Mouse (Mus musculus) layer of hippocampus, adult 9-11 months (tissue): Measurements from ENCODE around the gene Tigit.

Experiments
- DNase-seq: peaks from one replicate; pipeline ENCODE4 v3.0.0; 2022

Gene Tigit

DNA sequence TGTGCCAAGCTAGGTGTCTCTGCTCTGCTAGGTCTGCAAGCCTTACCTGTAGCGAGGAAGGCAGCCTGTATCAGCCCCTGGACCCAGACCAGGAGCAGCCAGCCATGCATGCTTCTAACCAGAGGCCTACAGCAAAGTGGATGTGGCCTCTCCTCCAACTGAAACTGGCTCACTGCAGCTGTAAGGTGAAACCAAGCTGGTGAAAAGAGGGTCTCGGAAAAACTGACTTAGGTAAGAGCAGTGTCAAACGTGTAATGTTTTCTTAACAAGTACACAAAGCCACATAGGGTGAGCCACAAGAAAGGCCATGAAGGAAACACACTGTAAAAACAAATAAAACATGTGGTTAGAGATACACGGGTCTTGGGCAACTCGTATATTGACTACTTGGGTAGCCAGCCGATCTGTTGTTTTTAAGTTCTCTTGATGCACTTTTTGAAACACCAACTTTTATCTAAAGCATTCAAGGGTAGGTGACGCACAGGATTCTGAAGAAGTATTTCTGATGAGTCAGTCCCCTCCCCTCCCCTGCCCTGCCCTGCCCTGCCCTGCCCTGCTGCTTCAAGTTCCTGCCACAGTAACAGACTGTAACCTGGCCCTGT is at the start of gene Tigit:
Gene Tigit (minus strand): TSS at position 169 of the 602 bp plus-strand sequence.
- DNase-seq, result no peak

DNA sequence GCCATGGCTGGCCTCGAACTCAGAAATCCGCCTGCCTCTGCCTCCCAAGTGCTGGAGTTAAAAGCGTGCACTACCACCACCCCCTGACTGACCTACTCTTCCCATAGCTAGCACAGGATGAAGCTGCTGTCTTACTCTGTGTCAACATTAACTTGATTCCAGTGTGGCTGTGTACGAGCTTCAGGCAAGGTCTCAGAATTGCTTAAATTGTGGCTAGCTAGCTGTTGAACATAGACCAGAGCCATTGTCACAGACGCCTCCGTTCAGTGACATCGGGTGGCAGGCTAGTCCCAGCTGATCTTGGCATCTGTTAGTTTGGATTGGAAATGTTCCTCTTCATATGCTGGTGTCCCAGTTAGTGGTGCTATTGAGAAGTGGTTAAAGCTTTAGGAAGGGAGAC is 47.4 kb upstream of the Tigit start:
- DNase-seq, result no peak

DNA sequence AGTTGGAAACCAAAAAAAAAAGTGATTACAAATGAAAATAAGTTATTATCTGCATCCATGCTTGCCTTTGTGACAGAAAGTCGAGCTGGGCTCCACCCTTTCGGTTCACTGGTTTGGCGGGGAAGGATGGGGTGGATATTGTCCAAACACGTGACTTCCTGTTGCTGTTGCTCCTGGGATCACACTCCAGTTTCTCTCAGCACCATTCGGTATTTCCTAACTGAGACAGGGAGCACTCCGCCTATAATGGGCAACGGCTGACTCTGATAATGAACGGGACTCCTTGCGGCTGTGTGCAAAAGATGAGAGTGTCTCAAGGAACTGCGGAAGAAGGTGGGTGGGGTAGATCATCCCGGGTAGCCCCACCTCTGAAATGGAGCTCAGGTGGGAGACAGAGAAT is 46.7 kb upstream of the Tigit start:
- DNase-seq, result peak; percentile 27

DNA sequence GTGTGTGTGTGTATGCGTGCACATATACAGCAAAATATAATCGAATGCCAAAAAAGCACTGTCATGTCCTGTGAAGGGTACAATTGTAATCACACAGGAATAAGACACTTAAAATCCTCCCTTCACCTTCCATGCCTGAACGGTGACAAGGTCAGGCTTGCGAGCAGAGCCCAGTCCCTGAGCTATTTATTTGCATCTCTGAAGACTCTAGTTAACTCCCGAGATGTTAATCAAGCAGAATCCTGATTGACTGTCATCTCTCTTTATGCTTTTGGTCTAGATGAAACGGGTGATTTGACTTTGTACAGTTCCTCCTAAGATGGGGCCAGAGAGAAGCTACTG is 46.2 kb upstream of the Tigit start:
- no peak for DNase-seq

DNA sequence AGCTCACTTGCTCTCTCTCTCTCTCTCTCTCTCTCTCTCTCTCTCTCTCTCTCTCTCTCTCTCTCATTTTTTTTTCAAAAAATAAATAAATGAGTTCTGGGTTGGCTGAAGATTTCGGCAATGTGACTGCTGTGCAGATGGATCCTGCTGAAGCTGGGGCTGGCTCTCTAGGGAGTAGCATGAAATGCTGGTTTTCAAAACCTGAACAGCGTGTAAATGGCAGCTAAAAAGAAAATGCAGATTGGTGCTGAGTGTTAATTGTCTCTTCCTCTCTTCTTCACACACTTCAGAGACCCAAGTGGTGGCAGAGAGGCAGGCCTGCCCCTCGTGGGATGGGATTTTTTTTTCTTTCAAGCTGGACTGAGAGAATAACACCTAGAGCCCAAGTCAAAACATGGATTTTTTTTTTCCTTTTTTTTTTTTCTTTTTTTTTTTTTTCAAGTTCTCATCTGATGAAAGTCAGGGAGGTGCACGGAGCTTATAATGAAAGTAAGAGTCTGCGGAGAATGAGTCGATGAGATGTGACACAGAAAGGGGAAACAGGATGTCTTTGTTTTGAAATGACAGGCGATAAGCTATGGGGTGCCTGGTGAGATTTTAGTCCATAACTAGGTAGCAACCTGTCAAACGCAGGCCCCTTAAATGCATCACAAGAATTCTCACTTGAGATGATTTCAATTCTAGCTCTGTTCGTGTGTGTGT is 45.6 kb upstream of the Tigit start:
- no peak for DNase-seq

DNA sequence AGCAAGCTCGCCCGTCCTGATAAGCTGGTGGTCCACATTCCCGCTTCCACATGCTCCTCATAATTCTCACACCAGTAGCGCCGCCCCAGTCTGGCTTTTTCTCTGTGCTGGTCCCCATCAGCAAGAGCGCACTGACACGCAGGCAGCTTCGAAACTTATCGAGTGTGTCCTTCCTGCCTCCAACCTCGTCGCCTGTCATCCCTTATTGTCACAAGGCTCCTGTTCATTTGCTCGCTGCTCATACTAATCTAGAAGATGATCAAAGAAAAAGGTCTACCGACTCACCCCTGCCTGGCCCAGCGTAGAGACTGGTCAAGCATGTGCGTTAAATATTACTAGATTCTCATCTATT is 45.1 kb upstream of the Tigit start:
- no peak for DNase-seq

DNA sequence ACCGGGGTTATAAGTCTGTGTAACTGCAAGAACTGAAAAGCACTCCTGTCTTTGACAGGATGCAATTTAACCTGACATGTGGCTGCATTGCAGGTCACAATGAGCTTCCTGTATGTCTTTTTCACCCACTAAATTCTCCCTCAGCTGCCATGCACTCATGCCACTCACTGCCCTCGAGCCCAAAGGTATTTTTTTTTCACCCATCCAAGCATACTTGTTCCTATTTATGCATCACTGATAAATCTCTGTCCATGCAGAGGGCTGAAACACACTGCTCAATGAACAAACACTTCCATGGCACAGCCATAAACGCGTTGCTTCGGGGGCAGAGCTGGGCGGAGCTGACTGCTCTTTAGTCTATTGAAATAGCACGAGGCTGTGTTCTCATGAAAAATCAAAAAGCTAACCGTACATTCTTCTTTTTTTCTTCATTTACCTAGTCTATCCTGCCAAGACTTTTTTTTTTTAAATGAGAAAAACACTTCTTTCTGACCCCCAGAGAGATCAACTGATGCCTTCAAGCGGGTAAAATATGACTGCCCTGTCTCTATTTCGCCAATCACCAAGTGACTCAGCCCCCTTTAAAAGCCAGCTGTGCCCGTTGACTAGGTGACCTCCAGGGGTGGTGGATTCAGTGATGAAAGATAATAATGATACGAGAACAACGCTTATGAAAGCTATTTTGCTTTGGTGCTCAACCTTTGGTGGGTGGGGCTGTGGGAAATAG is 44.6 kb upstream of the Tigit start:
- DNase-seq, result no peak

DNA sequence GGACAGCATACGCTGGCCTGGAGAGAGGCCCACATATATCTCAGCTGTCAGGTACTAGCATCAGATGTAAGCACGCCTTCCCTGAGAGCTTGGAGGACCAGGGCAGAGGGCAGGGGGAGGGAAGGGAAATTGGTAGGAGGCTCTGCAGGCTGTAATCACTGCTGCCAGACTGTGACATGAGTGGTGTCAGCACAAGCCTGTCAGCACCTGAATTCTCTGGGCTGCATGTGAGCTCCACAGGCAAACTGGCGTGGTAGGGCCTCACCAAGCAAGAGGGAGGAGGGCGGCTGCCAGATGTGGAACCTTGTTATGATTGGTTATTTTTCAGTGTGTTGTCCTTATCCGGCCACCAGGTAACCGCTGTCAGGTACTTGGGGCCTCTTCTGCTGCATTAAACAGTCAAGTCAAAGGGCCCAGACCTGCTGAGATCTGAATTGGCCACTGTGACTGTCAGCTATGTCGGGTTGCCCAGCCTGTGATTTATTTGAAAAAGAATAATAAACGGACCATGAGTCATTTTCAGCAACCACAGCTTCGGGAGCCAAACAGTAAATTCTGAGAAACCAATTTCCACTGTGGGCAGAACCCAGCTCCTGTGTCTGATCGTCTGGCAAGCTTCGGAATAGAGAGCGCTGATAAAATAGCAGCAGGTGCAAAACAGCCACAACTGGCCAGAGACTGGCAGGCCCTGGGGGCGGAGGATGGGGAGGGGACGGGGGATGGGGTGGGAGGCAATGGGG is 38.0 kb upstream of the Tigit start:
- DNase-seq, result no peak

DNA sequence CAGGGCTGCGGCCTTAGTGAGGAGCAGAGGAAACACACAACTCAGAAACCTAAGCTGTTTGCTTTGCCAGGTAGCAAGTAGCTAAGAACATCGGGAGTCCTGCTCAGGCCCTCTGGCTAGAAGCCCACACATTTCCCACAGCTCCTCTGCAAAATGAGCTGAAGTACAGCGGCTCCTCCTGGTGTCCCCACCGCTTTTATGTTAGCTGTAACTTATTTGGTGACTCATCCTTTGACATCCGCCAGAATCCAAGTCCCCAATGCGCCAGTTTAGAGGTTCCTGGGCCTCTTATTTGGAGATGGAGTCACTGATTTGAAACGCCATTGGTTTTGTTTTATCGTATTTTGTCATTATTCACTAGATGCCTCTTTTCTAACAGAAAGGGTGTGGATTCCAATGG is 36.6 kb upstream of the Tigit start:
- DNase-seq, result no peak

DNA sequence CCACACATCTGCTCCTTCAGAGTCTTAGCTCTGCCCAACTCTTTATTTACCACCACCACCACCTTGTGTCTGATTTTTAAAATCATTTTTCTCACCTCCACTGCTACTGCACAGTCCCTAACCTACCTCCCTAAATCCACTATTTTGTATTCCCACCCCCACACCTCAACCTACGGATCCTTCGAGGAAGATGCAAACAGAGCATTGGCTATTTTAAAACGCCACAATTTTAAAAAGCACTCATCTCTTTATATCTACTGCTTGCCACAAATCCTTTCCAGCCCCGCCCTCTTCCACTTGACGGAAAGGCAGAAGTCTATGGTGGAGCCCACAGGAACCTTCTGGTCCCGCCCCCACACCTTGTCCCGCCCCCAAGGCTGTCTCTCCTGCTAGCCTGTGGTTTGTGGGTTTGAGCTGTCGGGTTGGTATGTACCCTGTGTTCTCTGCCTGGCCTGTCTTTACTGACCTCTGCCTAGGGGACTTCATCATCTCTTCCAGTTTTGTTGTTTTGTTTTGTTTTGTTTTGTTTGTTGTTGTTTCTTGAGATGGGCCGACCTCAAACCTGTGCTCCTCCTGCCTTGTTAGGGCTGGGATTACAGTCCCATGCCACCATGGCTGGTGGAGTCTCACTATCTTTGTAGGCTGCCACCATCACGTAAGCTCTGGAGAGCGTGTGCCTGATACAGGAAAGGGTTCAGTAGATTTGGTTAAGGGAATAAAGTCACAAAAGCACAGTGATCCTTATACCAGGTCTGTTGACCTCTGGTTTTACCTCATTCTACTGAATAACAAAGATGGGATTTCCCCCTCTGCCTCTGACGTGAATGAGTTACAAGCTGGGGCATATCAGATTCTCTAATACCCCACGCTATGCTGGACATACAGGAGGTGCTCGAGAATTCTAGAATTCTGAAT is 35.0 kb upstream of the Tigit start:
- DNase-seq, result no peak

DNA sequence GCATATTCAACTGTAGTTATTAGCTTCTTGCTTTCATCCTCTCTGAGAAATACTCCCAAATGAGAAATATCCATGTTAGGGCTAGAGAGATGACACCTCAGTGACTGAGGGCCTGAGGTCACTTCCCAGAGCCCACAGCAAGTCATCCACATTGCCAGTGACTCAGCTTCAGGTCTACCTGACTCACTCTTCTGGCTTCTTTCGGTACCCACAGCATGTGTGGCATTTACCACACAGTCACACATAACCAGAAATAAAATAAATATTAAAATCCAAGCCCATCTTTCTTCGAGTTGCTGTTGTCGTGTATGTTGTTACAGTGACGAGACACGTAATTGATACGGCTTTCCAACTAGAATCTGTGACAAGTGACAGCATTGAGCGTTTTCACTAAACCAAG is 33.8 kb upstream of the Tigit start:
- DNase-seq, result no peak

DNA sequence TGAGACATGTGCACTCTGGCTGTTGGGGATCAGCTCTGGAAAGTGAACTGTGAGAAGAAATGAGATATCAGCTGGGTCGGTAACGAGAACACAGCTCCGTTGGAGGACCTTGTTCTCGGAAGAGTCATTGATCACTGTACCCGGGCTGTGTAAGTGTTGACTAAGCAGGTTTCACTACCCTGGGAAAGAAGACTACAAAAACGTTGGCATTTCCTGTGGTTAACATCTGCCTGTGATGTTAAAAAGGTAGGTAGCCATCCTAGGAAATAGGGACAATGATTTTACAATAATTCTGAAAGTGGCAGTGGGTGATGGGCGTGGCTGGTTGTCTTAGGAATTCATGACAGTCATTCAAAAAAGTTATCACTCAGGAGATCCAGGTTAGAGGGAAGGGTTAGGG is 31.9 kb upstream of the Tigit start:
- no peak for DNase-seq

DNA sequence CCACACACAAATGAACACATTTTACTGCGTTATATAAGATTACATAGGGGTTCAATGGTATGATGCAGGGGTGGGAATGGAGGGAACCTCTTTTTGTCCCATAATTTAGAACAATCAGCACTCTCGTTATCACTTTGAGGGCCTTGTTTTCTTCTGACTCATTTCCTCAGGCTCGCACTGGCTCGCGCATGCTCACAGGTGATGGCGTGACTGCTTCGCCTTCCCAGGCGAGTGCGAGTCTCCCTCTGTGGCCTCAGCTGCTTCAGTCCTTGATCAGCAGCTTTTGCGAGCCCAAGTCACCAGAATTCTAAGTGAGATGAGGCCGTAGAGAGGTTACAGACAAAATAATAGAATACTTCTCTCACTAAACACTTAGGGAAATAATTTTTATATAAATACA is 30.2 kb upstream of the Tigit start:
- DNase-seq, result no peak

DNA sequence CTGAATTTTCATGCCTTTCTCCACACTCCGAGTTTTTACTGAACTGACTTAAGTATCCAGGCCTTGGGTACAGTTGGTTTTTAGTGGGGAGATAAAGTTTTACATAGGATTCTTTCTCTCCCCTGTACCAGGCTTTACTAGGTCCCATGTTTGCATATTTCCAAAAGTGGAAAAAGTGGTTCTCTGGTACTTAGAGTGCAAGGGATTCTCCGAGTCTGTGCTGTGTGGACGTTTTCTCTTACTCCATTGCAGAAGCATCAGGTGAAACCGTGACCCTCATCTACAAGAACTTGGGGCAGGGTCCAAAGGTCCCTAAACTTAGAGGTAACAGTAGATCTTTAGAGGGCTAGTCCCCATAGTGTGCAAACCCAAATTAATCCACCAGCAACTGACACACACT is 28.7 kb upstream of the Tigit start:
- DNase-seq, result no peak

DNA sequence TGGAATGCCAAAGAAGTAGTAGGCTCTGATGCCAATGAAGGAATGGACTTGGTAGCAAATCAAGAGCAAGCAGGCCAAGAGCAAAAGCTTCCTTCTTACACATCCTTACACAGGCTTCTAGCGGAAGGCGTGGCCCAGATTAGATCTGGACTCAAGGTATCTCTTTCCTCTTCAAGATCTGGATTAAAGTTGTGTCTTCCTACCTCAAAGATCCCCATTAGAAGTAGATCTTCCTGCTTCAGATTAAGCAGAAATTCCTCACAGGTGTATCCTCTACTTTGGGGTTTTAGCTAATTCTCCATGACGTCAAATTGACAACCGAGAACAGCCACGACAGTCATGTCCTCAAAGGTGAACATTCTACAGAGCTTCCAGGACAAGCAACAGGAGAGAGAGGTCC is 27.8 kb upstream of the Tigit start:
- no peak for DNase-seq

DNA sequence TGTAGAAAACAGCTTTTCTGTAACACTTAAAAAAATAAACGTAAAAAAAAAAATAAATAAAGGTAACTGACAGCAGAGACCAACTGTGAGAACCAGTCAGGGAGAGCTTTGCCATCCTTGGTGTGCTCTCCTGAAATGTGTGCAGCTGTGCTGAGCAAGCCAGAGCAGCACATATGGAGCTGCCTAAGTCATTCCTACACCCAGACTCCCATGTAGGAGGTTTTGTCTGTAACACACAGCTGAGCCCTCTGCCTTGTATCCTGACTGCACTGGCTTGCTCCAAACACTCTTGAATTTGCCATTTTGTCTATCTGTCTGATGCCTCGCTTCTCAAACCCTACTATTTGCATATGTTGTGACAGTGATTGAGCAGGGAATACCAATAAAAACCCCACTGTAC is 27.0 kb upstream of the Tigit start:
- DNase-seq, result peak; percentile 56

DNA sequence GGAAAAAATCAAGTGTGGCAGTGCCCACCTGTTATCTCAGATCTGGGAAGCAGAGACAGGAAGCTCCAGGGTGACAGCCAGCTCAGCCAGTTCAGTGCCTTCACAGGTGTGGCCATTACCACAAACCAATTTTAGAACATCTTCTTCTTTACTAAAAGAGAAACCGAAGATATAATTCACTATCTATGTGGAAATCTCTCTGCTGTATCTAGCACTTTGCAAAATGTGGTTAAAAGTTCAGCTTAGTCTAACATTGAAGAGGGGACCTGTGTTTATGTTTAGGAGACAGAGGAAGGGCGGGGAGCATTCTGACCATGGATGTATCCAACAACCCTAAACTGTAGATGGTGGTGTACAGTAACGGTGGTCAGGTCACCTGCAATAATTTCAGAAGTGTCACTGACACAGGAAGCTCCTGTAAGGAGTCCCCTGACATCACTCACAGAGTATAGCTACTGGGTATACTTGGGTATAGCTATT is 26.3 kb upstream of the Tigit start:
- no peak for DNase-seq

DNA sequence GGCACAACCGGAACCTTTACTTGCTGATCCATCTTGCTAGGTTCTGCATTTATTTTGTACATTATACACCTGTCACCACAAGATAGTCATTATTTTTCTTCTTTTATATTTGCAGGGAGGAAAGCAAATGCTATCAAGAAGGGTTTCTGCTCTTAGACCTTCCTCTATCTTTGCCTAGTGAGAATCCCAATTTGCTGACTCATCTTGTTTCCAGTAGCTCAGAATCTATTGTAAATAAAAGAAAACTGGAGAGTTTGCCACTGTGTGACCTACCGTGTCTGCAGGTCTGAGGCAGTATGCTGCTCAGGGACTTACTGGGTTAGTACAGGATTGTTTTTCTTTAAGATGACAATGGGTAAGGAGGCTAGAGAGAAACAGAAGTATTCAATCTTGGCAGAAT is 24.0 kb upstream of the Tigit start:
- no peak for DNase-seq

DNA sequence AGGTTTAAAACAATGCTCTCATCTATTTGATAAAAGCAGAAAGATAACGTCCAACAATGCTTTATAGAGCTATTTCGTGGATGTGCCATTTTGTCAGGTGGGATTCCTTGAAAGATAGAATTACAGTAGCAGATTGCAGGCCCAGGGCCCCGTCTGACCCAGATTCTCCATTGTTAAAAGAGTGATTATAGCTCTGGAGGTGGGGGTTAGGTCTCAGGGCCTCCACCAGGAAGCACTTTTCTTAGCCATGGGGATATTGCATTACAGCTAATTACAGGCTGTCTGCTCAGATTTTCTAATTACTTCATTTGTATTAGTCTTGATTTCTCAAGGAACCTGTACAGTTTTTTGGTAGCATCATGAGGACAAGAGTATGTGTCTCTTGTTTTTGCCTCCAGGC is 10.5 kb upstream of the Tigit start:
- no peak for DNase-seq

DNA sequence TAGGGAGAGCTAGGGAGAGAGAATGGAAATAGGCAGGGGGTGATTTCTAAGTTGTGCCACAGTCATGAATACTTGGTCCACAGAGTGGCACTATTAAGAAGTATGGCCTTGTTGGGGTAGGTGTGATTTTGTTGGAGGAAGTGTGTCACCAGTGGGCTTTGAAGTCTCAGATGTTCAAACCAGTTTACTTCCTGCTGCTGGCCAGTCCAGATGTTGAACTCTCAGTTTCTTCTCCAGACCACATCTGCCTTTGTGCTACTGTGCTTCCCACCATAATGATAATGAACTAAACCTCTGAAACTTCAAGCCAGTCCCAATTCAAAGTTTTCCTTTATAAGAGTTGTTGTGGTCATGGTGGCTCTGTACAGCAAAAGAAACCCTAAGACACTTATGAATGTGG is 8.8 kb upstream of the Tigit start:
- no peak for DNase-seq

DNA sequence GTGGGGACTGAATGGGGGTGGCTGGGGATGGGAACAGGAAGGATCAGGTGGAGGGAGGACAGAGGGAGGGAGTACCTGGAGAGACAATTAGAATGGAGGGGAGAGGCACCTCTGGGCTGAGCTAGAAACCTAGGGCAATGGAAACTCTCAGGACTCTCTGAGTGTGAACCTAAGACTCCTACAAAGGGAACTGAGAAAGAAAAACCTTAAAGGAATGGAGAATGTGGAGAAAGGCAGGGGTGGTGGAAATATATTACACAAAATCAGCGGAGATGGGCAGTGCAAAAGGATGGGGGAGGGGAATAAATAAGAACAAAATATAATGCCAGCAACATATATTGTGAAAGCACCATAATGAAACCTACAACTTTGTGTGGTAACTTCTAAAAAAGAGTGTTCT is 8.0 kb upstream of the Tigit start:
- DNase-seq, result no peak

DNA sequence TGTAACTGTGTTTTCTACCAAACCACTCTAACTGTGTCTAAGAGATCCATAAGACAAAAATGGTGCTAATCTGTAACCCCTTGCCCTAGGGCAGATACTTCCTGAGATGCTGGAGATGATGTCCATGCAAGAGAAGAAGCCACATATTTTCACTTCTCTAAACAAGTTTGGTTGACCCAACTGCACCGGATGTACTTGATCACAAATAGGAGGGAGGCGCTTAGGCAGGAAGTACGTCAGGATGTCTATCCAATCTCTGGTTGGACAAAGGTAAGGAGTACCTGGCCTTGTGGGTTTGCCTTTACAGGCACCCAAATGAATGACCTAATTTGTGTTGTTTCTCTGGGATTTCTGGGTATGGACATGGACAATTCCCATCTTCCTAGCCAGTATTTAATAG is 4.3 kb upstream of the Tigit start:
- no peak for DNase-seq

DNA sequence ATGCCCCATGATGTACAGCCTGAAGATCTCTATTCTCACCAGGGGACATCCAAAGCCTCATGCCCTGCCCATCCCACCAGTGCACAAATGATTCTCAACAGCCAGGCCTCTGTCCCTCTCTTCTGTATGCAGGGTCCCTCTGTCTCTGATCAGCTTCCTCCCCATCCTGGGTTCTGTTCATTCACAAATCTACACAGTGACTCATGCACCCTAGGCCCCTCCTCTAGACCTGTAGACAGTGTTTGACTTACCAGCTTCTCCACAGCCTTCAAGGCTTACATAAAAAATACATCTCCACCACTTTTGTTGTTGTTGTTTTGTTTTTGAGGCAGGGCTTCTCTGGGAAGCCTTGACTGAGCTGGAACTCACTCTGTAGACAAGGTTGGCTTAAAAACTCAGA is 915 bp upstream of the Tigit start:
- no peak for DNase-seq
